Mouse (Mus musculus): ENCODE measurements around the gene Zc3h8. TPM values are rescaled to one million over a fixed set of nuclear protein-coding genes. Genes with fewer than 3 reads are reported as not detected.
A peak's percentile ranks its signal among the peaks of the same experiment; 100 is the strongest.

The Zc3h8 gene
- polyA plus RNA-seq, 1 experiment from 2014 or later: 6.7 TPM

- Histone ChIP-seq H3K9ac (no peak overlapping the region), H3K9me3 (no peaks in the 10 kb centered on the region), H3K27me3 (no peaks in the 10 kb centered on the region), H3K4me3 (no peak overlapping the region), H3K4me1 (no peaks in the 10 kb centered on the region), H3K36me3 (no peaks in the 10 kb centered on the region), H3K27ac (no peak overlapping the region), H3K4me2 (no peak overlapping the region)
- ATAC-seq (ENCODE audit: borderline replicate concordance, extremely low read depth, low FRiP score, low TSS enrichment): no peak
- WGBS: 29% methylated on average over 6 of the region's 6 CpGs
These were observed 4.2 kb upstream of the Zc3h8 start for GRCm38 (mm10) chr2:128947962-128948588.

- Histone ChIP-seq H3K4me1 (no peaks in the 10 kb centered on the region), H3K27me3 (no peaks in the 10 kb centered on the region), H3K9me3 (no peaks in the 10 kb centered on the region), H3K36me3 (peaks cover 22% of the 10 kb centered on the region; the same call in 1 of the 2 replicates), H3K9ac (no peak overlapping the region), H3K4me3 (no peak overlapping the region), H3K27ac (no peak overlapping the region), H3K4me2 (no peak overlapping the region)
- ATAC-seq (ENCODE audit: borderline replicate concordance, extremely low read depth, low FRiP score, low TSS enrichment): no peak
- WGBS: 70% methylated on average over 3 of the region's 3 CpGs
These were observed 7.6 kb downstream of the Zc3h8 start for GRCm38 (mm10) chr2:128936256-128936655.

DNA sequence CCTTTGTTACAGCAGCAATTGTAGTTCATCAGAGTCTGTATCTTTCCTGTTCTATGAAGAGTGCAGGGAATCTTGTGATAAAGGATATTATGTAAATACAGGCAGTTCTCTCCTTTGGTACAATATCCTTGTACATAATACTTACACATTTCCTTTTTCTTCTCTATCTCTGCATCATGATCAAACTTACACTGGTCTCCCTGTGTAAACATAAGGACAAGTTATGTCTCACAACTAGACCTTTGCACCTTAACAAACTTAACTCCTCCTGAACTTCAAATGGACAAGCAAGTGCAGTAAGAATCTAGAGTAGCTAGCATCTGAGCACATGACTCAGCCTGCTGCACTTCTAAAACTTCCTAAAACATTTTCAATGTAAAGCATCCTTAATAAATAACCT, 13.2 kb downstream of the Zc3h8 start:
- no peak overlapping the region for H3K27ac ChIP-seq
- H3K4me2 ChIP-seq: no peak overlapping the region
- no peak overlapping the region for H3K4me3 ChIP-seq
- peaks cover 32% of the 10 kb centered on the region for H3K36me3 ChIP-seq
- no peaks in the 10 kb centered on the region for H3K27me3 ChIP-seq
- ATAC-seq (ENCODE audit: borderline replicate concordance, extremely low read depth, low FRiP score, low TSS enrichment): no peak
- no peaks in the 10 kb centered on the region for H3K9me3 ChIP-seq
- no peaks in the 10 kb centered on the region for H3K4me1 ChIP-seq
- H3K9ac ChIP-seq: no peak overlapping the region

- Histone ChIP-seq H3K4me3 (no peak overlapping the region), H3K9me3 (no peaks in the 10 kb centered on the region), H3K36me3 (peaks cover 30% of the 10 kb centered on the region), H3K27me3 (no peaks in the 10 kb centered on the region), H3K4me2 (no peak overlapping the region), H3K4me1 (no peaks in the 10 kb centered on the region), H3K27ac (no peak overlapping the region), H3K9ac (no peak overlapping the region)
- 57% methylated on average over 3 of the region's 3 CpGs for WGBS
- ATAC-seq (ENCODE audit: borderline replicate concordance, extremely low read depth, low FRiP score, low TSS enrichment): no peak
These were observed 15.4 kb downstream of the Zc3h8 start for GRCm38 (mm10) chr2:128928446-128928845.

GRCm38 (mm10) chr2:128924799-128925198, 19.1 kb downstream of the Zc3h8 start:
- Histone ChIP-seq H3K9me3 (no peaks in the 10 kb centered on the region), H3K9ac (no peak overlapping the region), H3K4me1 (no peaks in the 10 kb centered on the region), H3K27me3 (no peaks in the 10 kb centered on the region), H3K27ac (no peak overlapping the region), H3K36me3 (peaks cover 16% of the 10 kb centered on the region; the same call in 1 of the 2 replicates), H3K4me2 (no peak overlapping the region), H3K4me3 (no peak overlapping the region)
- ATAC-seq (ENCODE audit: borderline replicate concordance, extremely low read depth, low FRiP score, low TSS enrichment): no peak
- WGBS: 89% methylated on average over 4 of the region's 4 CpGs

DNA sequence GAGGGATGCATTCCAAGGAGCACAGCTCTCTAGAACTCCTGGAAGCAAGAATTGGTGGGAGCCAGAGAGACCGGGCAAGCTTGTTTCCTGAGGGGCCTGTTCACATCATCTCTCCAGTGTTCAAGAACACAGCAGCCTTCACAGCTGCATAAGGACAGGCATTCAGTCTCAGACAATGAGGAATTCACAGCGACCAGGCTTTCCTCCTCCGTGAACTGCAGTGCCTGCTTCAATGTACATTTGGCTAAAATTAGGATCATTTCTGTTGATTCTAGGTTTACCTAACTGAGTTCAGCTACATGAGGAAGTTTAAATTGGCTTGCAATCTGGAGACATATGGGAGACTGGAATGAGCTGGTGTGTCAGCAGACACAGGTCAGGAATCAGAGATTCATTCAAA, 27.3 kb downstream of the Zc3h8 start:
- Histone ChIP-seq H3K27me3 (no peaks in the 10 kb centered on the region), H3K4me2 (no peak overlapping the region), H3K4me3 (no peak overlapping the region), H3K36me3 (no peaks in the 10 kb centered on the region), H3K27ac (no peak overlapping the region), H3K9ac (no peak overlapping the region), H3K4me1 (no peaks in the 10 kb centered on the region), H3K9me3 (no peaks in the 10 kb centered on the region)
- WGBS: 57% methylated on average over 3 of the region's 3 CpGs
- no peak for ATAC-seq (ENCODE audit: borderline replicate concordance, extremely low read depth, low FRiP score, low TSS enrichment)

- H3K4me2 ChIP-seq: no peak overlapping the region
- H3K9me3 ChIP-seq: no peaks in the 10 kb centered on the region
- no peak overlapping the region for H3K9ac ChIP-seq
- ATAC-seq (ENCODE audit: borderline replicate concordance, extremely low read depth, low FRiP score, low TSS enrichment): no peak
- no peak overlapping the region for H3K4me3 ChIP-seq
- H3K27me3 ChIP-seq: no peaks in the 10 kb centered on the region
- no peak overlapping the region for H3K27ac ChIP-seq
- no peaks in the 10 kb centered on the region for H3K4me1 ChIP-seq
- WGBS: 65% methylated on average over 4 of the region's 4 CpGs
- H3K36me3 ChIP-seq: no peaks in the 10 kb centered on the region
These were observed 28.9 kb downstream of the Zc3h8 start for GRCm38 (mm10) chr2:128914978-128915377.

- Histone ChIP-seq H3K4me2 (no peak overlapping the region), H3K4me3 (no peak overlapping the region), H3K9ac (no peak overlapping the region), H3K9me3 (no peaks in the 10 kb centered on the region), H3K4me1 (no peaks in the 10 kb centered on the region), H3K27me3 (no peaks in the 10 kb centered on the region), H3K36me3 (no peaks in the 10 kb centered on the region), H3K27ac (no peak overlapping the region)
- 84% methylated on average over 3 of the region's 3 CpGs for WGBS
- no peak for ATAC-seq (ENCODE audit: borderline replicate concordance, extremely low read depth, low FRiP score, low TSS enrichment)
These were observed 40.2 kb downstream of the Zc3h8 start for GRCm38 (mm10) chr2:128903661-128904060.

GRCm38 (mm10) chr2:128902843-128903242, 41.0 kb downstream of the Zc3h8 start:
- H3K27me3 ChIP-seq: no peaks in the 10 kb centered on the region
- no peak overlapping the region for H3K4me3 ChIP-seq
- no peak overlapping the region for H3K9ac ChIP-seq
- H3K4me1 ChIP-seq: no peaks in the 10 kb centered on the region
- ATAC-seq (ENCODE audit: borderline replicate concordance, extremely low read depth, low FRiP score, low TSS enrichment): no peak
- H3K27ac ChIP-seq: no peak overlapping the region
- H3K4me2 ChIP-seq: no peak overlapping the region
- no peaks in the 10 kb centered on the region for H3K9me3 ChIP-seq
- WGBS: 70% methylated on average over 6 of the region's 6 CpGs
- H3K36me3 ChIP-seq: no peaks in the 10 kb centered on the region

GRCm38 (mm10) chr2:128892180-128892721, 51.6 kb downstream of the Zc3h8 start:
- ATAC-seq (ENCODE audit: borderline replicate concordance, extremely low read depth, low FRiP score, low TSS enrichment): peak; percentile 57; the same call in 1 of the 2 replicates
- Histone ChIP-seq H3K36me3 (no peaks in the 10 kb centered on the region), H3K27ac (no peak overlapping the region), H3K4me1 (no peaks in the 10 kb centered on the region), H3K9me3 (no peaks in the 10 kb centered on the region), H3K4me3 (peak overlapping the region; percentile 39), H3K9ac (peak overlapping the region; percentile 29; the same call in 1 of the 2 replicates), H3K27me3 (no peaks in the 10 kb centered on the region), H3K4me2 (peak overlapping the region; percentile 73)
- 5% methylated on average over 35 of the region's 37 CpGs for WGBS

- 84% methylated on average over 4 of the region's 4 CpGs for WGBS
- Histone ChIP-seq H3K9me3 (no peaks in the 10 kb centered on the region), H3K27me3 (no peaks in the 10 kb centered on the region), H3K4me2 (no peak overlapping the region), H3K36me3 (no peaks in the 10 kb centered on the region), H3K9ac (no peak overlapping the region), H3K4me3 (no peak overlapping the region), H3K4me1 (no peaks in the 10 kb centered on the region), H3K27ac (no peak overlapping the region)
- ATAC-seq (ENCODE audit: borderline replicate concordance, extremely low read depth, low FRiP score, low TSS enrichment): no peak
These were observed 53.1 kb downstream of the Zc3h8 start for GRCm38 (mm10) chr2:128890661-128891335.

DNA sequence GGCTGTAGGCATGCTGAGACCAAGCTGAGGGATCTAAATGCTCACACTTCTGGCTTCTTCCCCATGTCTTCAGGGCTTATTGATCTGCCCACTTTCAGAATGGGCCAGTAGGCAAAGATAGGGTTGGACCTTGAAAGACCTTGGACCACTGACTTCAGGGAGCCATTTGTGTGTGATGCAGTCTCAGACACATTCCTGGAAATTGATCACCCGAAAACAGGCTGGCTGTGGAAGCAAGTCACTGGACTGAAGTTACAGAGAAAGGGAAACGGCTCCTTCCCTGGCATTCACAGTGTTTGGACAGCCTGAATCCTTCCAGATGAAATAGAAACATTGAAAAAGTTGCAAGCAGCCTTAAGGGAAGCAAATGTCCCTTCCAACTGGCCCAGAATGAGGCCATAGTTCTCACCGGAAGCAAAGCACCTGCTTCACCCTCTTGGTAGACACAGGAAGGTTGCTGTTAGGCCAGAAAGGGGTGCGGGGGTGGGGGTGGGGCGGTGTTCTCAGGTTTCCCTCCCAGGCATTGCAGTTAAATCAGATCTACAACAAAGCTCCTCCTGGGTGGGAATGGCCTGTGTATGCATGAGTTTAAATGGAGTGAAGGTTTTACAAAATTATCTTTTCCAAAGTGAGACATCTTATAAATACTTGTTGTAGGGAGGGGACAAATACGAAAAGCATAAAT, 55.9 kb downstream of the Zc3h8 start:
- Histone ChIP-seq H3K27ac (no peak overlapping the region), H3K9ac (no peak overlapping the region), H3K27me3 (no peaks in the 10 kb centered on the region), H3K36me3 (no peaks in the 10 kb centered on the region), H3K4me3 (no peak overlapping the region), H3K9me3 (no peaks in the 10 kb centered on the region), H3K4me2 (no peak overlapping the region), H3K4me1 (no peaks in the 10 kb centered on the region)
- no peak for ATAC-seq (ENCODE audit: borderline replicate concordance, extremely low read depth, low FRiP score, low TSS enrichment)
- WGBS: 64% methylated on average over 6 of the region's 6 CpGs

Data from lung, embryonic 15.5 days (tissue).